Mouse (Mus musculus) ES-E14 (cell line): Measurements from ENCODE around the gene Eomes. TPM values are rescaled to one million over a fixed set of nuclear protein-coding genes. Genes with fewer than 3 reads are reported as not detected.

ENCODE experiments used
- DNase-seq: peaks from one replicate; pipeline ENCODE4 v3.0.0-alpha.2; 2013; ENCODE audit warnings: low read depth, low spot score
- H3K27ac ChIP-seq: 2 replicates; pipeline ENCODE4 v1.5.1; 2012; ENCODE audit warnings: low read depth, mild to moderate bottlenecking, low read length, moderate library complexity, mixed read lengths; ENCODE audit not compliant: poor library complexity, insufficient read depth, severe bottlenecking
- H3K36me3 ChIP-seq: 2 replicates; pipeline ENCODE4 v1.6.1; 2012; ENCODE audit warnings: mild to moderate bottlenecking, low read length, moderate library complexity, mixed read lengths; ENCODE audit not compliant: control insufficient read depth, poor library complexity, insufficient read depth, severe bottlenecking
- H3K4me1 ChIP-seq, 2 experiments: fragments of 150-350 bp in 1 of 2; sonication (generic) in 1 of 2; 2 replicates each; pipeline ENCODE4 v1.6.1; 2012; ENCODE audit warnings: low read length in 2 of 2, mild to moderate bottlenecking in 1 of 2, mixed read lengths in 1 of 2; ENCODE audit not compliant: control insufficient read depth in 2 of 2, insufficient read depth in 2 of 2, poor library complexity in 1 of 2
- H3K4me3 ChIP-seq, 2 experiments: fragments of 150-350 bp in 1 of 2; sonication (generic) in 1 of 2; 2 replicates each; pipeline ENCODE4 v1.5.1; 2012; ENCODE audit warnings: low read length in 2 of 2, low read depth in 1 of 2, mild to moderate bottlenecking in 1 of 2, mixed read lengths in 1 of 2; ENCODE audit not compliant: insufficient read depth in 1 of 2, poor library complexity in 1 of 2, severe bottlenecking in 1 of 2
- H3K9ac ChIP-seq: 2 replicates; pipeline ENCODE4 v1.6.1; 2012; ENCODE audit warnings: low read depth, mild to moderate bottlenecking, low read length, mixed read lengths; ENCODE audit not compliant: poor library complexity, insufficient read depth, severe bottlenecking
- H3K9me3 ChIP-seq: fragments of 150-350 bp; sonication (generic); 2 replicates; pipeline ENCODE4 v1.6.1; 2012; ENCODE audit warnings: low read depth, mild to moderate bottlenecking, low read length; ENCODE audit not compliant: control insufficient read depth, insufficient read depth
- CHD2 ChIP-seq: IDR thresholded peaks from 2 replicates; pipeline ENCODE4 v1.6.1; 2014; ENCODE audit warnings: mild to moderate bottlenecking, low read depth, low read length, inconsistent platforms
- HCFC1 ChIP-seq: IDR thresholded peaks from 2 replicates; pipeline ENCODE4 v1.6.1; 2012; ENCODE audit warnings: low read length, inconsistent platforms, borderline replicate concordance; ENCODE audit not compliant: insufficient read depth
- MAFK ChIP-seq: IDR thresholded peaks from 2 replicates; pipeline ENCODE4 v1.6.1; 2014; ENCODE audit warnings: mild to moderate bottlenecking, low read depth, low read length, inconsistent platforms; ENCODE audit not compliant: insufficient read depth
- ZC3H11A ChIP-seq: IDR thresholded peaks from 2 replicates; pipeline ENCODE4 v1.6.1; 2012; ENCODE audit warnings: low read depth, mild to moderate bottlenecking, inconsistent platforms, low read length, borderline replicate concordance
- ZNF384 ChIP-seq: IDR thresholded peaks from 2 replicates; pipeline ENCODE4 v1.6.1; 2012; ENCODE audit warnings: low read depth, low read length, inconsistent platforms
- in situ Hi-C, 2 experiments: fragments of 600-800 bp; cut with MboI; formaldehyde crosslinking; loops; one replicate each; pipeline ENCODE4 v1.15.1; 2025; ENCODE audit warnings: low sequenced_read_pairs in 2 of 2, inconsistent platforms in 1 of 2; ENCODE audit not compliant: unreplicated experiment in 2 of 2
- total RNA-seq: library from RNA; depleted of rRNA; stranded (reverse); fragments of 300-350 nt; gene quantifications from 2 replicates; pipeline ENCODE4 v1.2.3, GENCODE M21; 2012

The Eomes gene
- total RNA-seq, 1 experiment, result 3.2 TPM

GRCm38 (mm10) chr9:118500963-118501362 is 23.0 kb downstream of the Eomes start:
- in situ Hi-C loops, result no loop called here
- Histone ChIP-seq H3K9me3 (no peaks in the 10 kb centered on the region), H3K27ac (no peak overlapping the region), H3K9ac (no peak overlapping the region), H3K4me1 (peaks cover 6 to 13% of the 10 kb centered on the region in 2 experiments; a peak in 3 of 4 replicates), H3K36me3 (no peaks in the 10 kb centered on the region), H3K4me3 (no peak overlapping the region)
- no peak for DNase-seq
- TF ChIP-seq HCFC1 (no peak), MAFK (no peak), ZNF384 (no peak), CHD2 (no peak)

- no peak for DNase-seq
- no peak overlapping the region for H3K9ac ChIP-seq
- no peak for TF ChIP-seq HCFC1
- TF ChIP-seq ZNF384, result no peak
- TF ChIP-seq ZC3H11A, result no peak
- no peak for TF ChIP-seq CHD2
- no peak for TF ChIP-seq MAFK
- no peaks in the 10 kb centered on the region for H3K9me3 ChIP-seq
- H3K4me3 ChIP-seq, result no peak overlapping the region
- H3K36me3 ChIP-seq, result no peaks in the 10 kb centered on the region
- H3K27ac ChIP-seq, result no peak overlapping the region
- H3K4me1 ChIP-seq, result peaks cover 0 to 7% of the 10 kb centered on the region in 2 experiments; a peak in 2 of 4 replicates
- in situ Hi-C loops, result no loop called here
Measured at GRCm38 (mm10) chr9:118504656-118505055, 26.6 kb downstream of the Eomes start.

GRCm38 (mm10) chr9:118506020-118506403 is 28.0 kb downstream of the Eomes start, which contains the start of gene Golga4:
Golga4 (plus strand) TSS chr9:118506267.
- peak; percentile 57; the same call in 1 of the 2 replicates for TF ChIP-seq HCFC1
- TF ChIP-seq ZNF384, result no peak
- peaks cover 0 to 10% of the 10 kb centered on the region in 2 experiments; a peak in 2 of 4 replicates for H3K4me1 ChIP-seq
- peak within 1 kb of the TSS; percentile 83 to 86 for H3K4me3 ChIP-seq
- H3K36me3 ChIP-seq, result 0 out of 2 replicates have a peak, but pooled peaks cover 3% of the 10 kb centered on the region
- H3K9ac ChIP-seq, result peak within 1 kb of the TSS; percentile 83
- no peak within 1 kb of the TSS for H3K27ac ChIP-seq
- DNase-seq, result no peak
- no peaks in the 10 kb centered on the region for H3K9me3 ChIP-seq
- in situ Hi-C loops, result no loop called here

GRCm38 (mm10) chr9:118506404-118507231 is 28.6 kb downstream of the Eomes start:
- Histone ChIP-seq H3K4me1 (peaks cover 0 to 10% of the 10 kb centered on the region in 2 experiments; a peak in 2 of 4 replicates), H3K36me3 (0 out of 2 replicates have a peak, but pooled peaks cover 3% of the 10 kb centered on the region), H3K9ac (peak overlapping the region; percentile 83), H3K27ac (no peak overlapping the region), H3K9me3 (no peaks in the 10 kb centered on the region), H3K4me3 (peak overlapping the region; percentile 83 to 86)
- in situ Hi-C loops, result no loop called here
- DNase-seq, result no peak
- TF ChIP-seq HCFC1, result 0 out of 2 replicates have a peak, but pooled peaks have one; percentile 17
- no peak for TF ChIP-seq ZNF384
- no peak for TF ChIP-seq MAFK
